Mouse (Mus musculus): ENCODE results near the gene Gm21974. TPM values are rescaled to one million over a fixed set of nuclear protein-coding genes. Genes with fewer than 3 reads are reported as not detected.
"Not testable (repeated sequence)": the region's sequence is repeated elsewhere in the genome, so short reads cannot be mapped to it uniquely, and the experiment has no call there.

Gene Gm21974
- not detected for polyA plus RNA-seq (2012; fragmentation: generic; extraction: Trizol)

- TF ChIP-seq TCF3 (IDR thresholded peaks at IDR 0.05; ENCODE audit: insufficient read length, low read depth) (no peak), SRF (IDR thresholded peaks at IDR 0.05; ENCODE audit: control insufficient read depth, insufficient read length, low read depth) (no peak), POLR2AphosphoS2 (IDR thresholded peaks at IDR 0.05; ENCODE audit: insufficient read length, low read depth) (peak; percentile 93), MYOG (IDR thresholded peaks at IDR 0.05; ENCODE audit: control insufficient read depth in 1 of 3, insufficient read depth in 1 of 3, insufficient read length in 2 of 3, low read depth in 2 of 3) (peak in 1 of 3 experiments; percentile 57), CEBPB (IDR thresholded peaks at IDR 0.05; ENCODE audit: insufficient read depth, poor library complexity, severe bottlenecking) (no peak), MYOD1 (IDR thresholded peaks at IDR 0.05; ENCODE audit: control insufficient read depth in 1 of 3, insufficient read length in 2 of 3, low read depth in 2 of 3) (peak in 2 of 3 experiments; percentile 0 to 38), POLR2A (IDR thresholded peaks at IDR 0.05; ENCODE audit: insufficient read length, low read depth) (peak; percentile 96), E2F4 (IDR thresholded peaks at IDR 0.05; ENCODE audit: insufficient read depth) (no peak), TCF12 (IDR thresholded peaks at IDR 0.05; ENCODE audit: insufficient read depth, poor library complexity, severe bottlenecking) (no peak), MAX (IDR thresholded peaks at IDR 0.05; ENCODE audit: low read depth) (no peak), USF1 (IDR thresholded peaks at IDR 0.05; ENCODE audit: low read depth) (no peak), REST (IDR thresholded peaks at IDR 0.05; ENCODE audit: insufficient read depth, insufficient read length) (no peak)
- peak within 1 kb of the TSS; percentile 10 for H3ac ChIP-seq (ENCODE audit: control insufficient read depth, insufficient read length)
- H3K4me2 ChIP-seq (ENCODE audit: low read depth): peak within 1 kb of the TSS; percentile 93
- H3K4me3 ChIP-seq: peak within 1 kb of the TSS; percentile 32
- no peaks in the 10 kb centered on the region for H3K79me2 ChIP-seq (ENCODE audit: control insufficient read depth, insufficient read depth)
- no peaks in the 10 kb centered on the region for H3K27me3 ChIP-seq (ENCODE audit: control insufficient read depth, insufficient read depth, insufficient read length)
- no peaks in the 10 kb centered on the region for H3K36me3 ChIP-seq (ENCODE audit: control insufficient read depth, insufficient read depth)
These were observed at the start of gene Gm21974, which contains the start of gene Vkorc1 for GRCm38 (mm10) chr7:127895442-127895841. Gm21974 (minus strand) TSS chr7:127895454. Vkorc1 (minus strand) TSS chr7:127895617.

- Histone ChIP-seq H3K79me2 (ENCODE audit: control insufficient read depth, insufficient read depth) (no peaks in the 10 kb centered on the region), H3K27me3 (ENCODE audit: control insufficient read depth, insufficient read depth, insufficient read length) (peaks cover 24% of the 10 kb centered on the region)
- TF ChIP-seq TCF12 (IDR thresholded peaks at IDR 0.05; ENCODE audit: insufficient read depth, poor library complexity, severe bottlenecking): no peak
- no peak for TF ChIP-seq POLR2A (IDR thresholded peaks at IDR 0.05; ENCODE audit: insufficient read length, low read depth)
- no peak for TF ChIP-seq CEBPB (IDR thresholded peaks at IDR 0.05; ENCODE audit: insufficient read depth, poor library complexity, severe bottlenecking)
- TF ChIP-seq E2F4 (IDR thresholded peaks at IDR 0.05; ENCODE audit: insufficient read depth): no peak
- TF ChIP-seq MAX (IDR thresholded peaks at IDR 0.05; ENCODE audit: low read depth): no peak
- TF ChIP-seq MYOG (IDR thresholded peaks at IDR 0.05; ENCODE audit: control insufficient read depth in 1 of 3, insufficient read depth in 1 of 3, insufficient read length in 2 of 3, low read depth in 2 of 3): no peak
- no peak for TF ChIP-seq MYOD1 (IDR thresholded peaks at IDR 0.05; ENCODE audit: control insufficient read depth in 1 of 3, insufficient read length in 2 of 3, low read depth in 2 of 3)
- no peak for TF ChIP-seq SRF (IDR thresholded peaks at IDR 0.05; ENCODE audit: control insufficient read depth, insufficient read length, low read depth)
- no peak for TF ChIP-seq POLR2AphosphoS2 (IDR thresholded peaks at IDR 0.05; ENCODE audit: insufficient read length, low read depth)
- no peak for TF ChIP-seq REST (IDR thresholded peaks at IDR 0.05; ENCODE audit: insufficient read depth, insufficient read length)
- no peak for TF ChIP-seq TCF3 (IDR thresholded peaks at IDR 0.05; ENCODE audit: insufficient read length, low read depth)
- TF ChIP-seq USF1 (IDR thresholded peaks at IDR 0.05; ENCODE audit: low read depth): no peak
These were observed 49.4 kb upstream of the Gm21974 start for GRCm38 (mm10) chr7:127944614-127945013.

DNA sequence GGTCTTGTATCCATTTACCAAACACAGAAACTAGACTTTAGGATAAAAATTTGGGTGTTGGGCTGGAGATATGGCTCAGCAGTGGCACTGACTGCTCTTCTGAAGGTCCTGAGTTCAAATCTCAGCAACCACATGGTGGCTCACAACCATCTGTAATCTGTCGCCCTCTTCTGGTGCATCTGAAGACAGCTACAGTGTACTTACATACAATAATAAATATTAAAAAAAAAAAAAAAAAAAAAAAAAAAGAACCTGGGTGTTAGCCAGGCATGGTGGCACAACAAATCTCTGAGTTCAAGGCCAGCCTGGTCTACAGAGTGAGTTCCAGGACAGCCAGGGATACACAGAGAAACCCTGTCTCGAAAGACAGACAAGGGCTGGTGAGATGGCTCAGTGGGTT lies 46.8 kb upstream of the Gm21974 start:
- peaks cover 24% of the 10 kb centered on the region for H3K27me3 ChIP-seq (ENCODE audit: control insufficient read depth, insufficient read depth, insufficient read length)
- H3ac ChIP-seq (ENCODE audit: control insufficient read depth, insufficient read length); H3K36me3 ChIP-seq (ENCODE audit: control insufficient read depth, insufficient read depth); H3K79me2 ChIP-seq (ENCODE audit: control insufficient read depth, insufficient read depth); H3K4me3 ChIP-seq; H3K4me2 ChIP-seq (ENCODE audit: low read depth): not testable (repeated sequence)

More at GRCm38 (mm10) chr7:127944614-127945013, 49.4 kb upstream of the Gm21974 start:
- H3ac ChIP-seq (ENCODE audit: control insufficient read depth, insufficient read length): no peak overlapping the region
- H3K4me2 ChIP-seq (ENCODE audit: low read depth): no peak overlapping the region
- H3K36me3 ChIP-seq (ENCODE audit: control insufficient read depth, insufficient read depth): no peaks in the 10 kb centered on the region
- H3K4me3 ChIP-seq: no peak overlapping the region

- H3K36me3 ChIP-seq (ENCODE audit: control insufficient read depth, insufficient read depth): no peaks in the 10 kb centered on the region
- no peaks in the 10 kb centered on the region for H3K27me3 ChIP-seq (ENCODE audit: control insufficient read depth, insufficient read depth, insufficient read length)
- H3ac ChIP-seq (ENCODE audit: control insufficient read depth, insufficient read length): peak overlapping the region; percentile 53
- TF ChIP-seq SRF (IDR thresholded peaks at IDR 0.05; ENCODE audit: control insufficient read depth, insufficient read length, low read depth) (no peak), USF1 (IDR thresholded peaks at IDR 0.05; ENCODE audit: low read depth) (no peak), CEBPB (IDR thresholded peaks at IDR 0.05; ENCODE audit: insufficient read depth, poor library complexity, severe bottlenecking) (no peak), POLR2AphosphoS2 (IDR thresholded peaks at IDR 0.05; ENCODE audit: insufficient read length, low read depth) (no peak), TCF12 (IDR thresholded peaks at IDR 0.05; ENCODE audit: insufficient read depth, poor library complexity, severe bottlenecking) (no peak), MAX (IDR thresholded peaks at IDR 0.05; ENCODE audit: low read depth) (no peak), POLR2A (IDR thresholded peaks at IDR 0.05; ENCODE audit: insufficient read length, low read depth) (no peak), E2F4 (IDR thresholded peaks at IDR 0.05; ENCODE audit: insufficient read depth) (no peak), MYOD1 (IDR thresholded peaks at IDR 0.05; ENCODE audit: control insufficient read depth in 1 of 3, insufficient read length in 2 of 3, low read depth in 2 of 3) (no peak), TCF3 (IDR thresholded peaks at IDR 0.05; ENCODE audit: insufficient read length, low read depth) (no peak), MYOG (IDR thresholded peaks at IDR 0.05; ENCODE audit: control insufficient read depth in 1 of 3, insufficient read depth in 1 of 3, insufficient read length in 2 of 3, low read depth in 2 of 3) (no peak), REST (IDR thresholded peaks at IDR 0.05; ENCODE audit: insufficient read depth, insufficient read length) (no peak)
- H3K4me2 ChIP-seq (ENCODE audit: low read depth): peak overlapping the region; percentile 93
- peak overlapping the region; percentile 27 for H3K4me3 ChIP-seq
- no peaks in the 10 kb centered on the region for H3K79me2 ChIP-seq (ENCODE audit: control insufficient read depth, insufficient read depth)
These were observed 41.1 kb upstream of the Gm21974 start for GRCm38 (mm10) chr7:127936216-127936884.
